8 mouse cellular contexts compared by ENCODE assay signal in the genomic region with DNA sequence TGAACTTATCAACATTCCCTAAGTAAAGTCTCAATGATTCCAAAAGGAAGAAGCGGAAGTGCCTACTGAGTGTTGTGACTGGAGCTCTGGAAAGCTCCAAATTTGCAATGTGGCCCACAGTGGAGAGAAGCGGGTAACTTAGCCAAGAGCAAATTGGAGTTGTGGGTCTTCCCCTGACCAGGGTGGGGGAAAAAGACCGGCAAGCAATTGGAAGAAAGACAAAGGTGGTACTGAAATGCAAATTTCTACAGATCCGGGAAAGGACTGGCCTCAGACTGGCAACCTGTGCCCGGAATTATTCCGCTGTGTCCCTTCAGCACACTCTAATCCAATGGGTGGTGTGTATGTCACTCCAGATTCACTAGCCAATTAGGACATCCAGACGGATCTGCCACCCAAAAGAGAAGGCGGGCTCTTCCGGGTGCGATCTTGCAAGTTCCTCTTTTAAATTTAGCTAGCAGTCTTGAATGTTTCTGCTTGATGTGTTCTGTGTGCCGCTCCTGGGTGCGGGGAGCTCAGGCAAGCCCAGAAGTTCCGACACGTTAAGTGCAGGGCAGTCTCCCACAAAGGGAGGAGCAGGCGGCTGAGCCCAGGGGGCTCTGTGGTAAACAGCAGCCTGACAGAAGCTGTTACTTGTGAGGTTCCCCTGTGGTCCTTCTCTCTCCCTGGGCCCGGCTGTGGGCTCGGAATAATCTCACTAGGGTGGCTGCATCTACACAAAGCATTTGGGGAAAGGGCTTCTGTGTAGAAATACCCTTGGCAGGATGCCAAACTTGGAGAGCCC. TPM values are rescaled to one million over a fixed set of nuclear protein-coding genes. Genes with fewer than 3 reads are reported as not detected.
DNase-seq lines count a peak whose midpoint lies in the region; ATAC-seq and TF ChIP-seq lines count a peak whose summit lies in the region.

No protein-coding gene starts in this region.

- no peaks in the 10 kb centered on the region for H3K36me3 ChIP-seq in hindbrain, postnatal 0 days (ENCODE audit: insufficient read depth, low read length)

- under 1% methylated on average over 17 of the region's 17 CpGs for WGBS in hindbrain, postnatal 0 days

- H3K4me1 ChIP-seq in hindbrain, postnatal 0 days (ENCODE audit: insufficient read depth, low read length) = no peaks in the 10 kb centered on the region

- peak overlapping the region; percentile 63 for H3K4me2 ChIP-seq in hindbrain, postnatal 0 days (ENCODE audit: low read depth, low read length)

- H3K4me3 ChIP-seq in hindbrain, postnatal 0 days (ENCODE audit: low read length) = peak overlapping the region; percentile 47

- H3K9me3 ChIP-seq in hindbrain, postnatal 0 days (ENCODE audit: low read length) = no peaks in the 10 kb centered on the region

- TF ChIP-seq CTCF in hindbrain, postnatal 0 days (IDR thresholded peaks at IDR 0.05; ENCODE audit: low read depth) = no peak

- peak; percentile 85 to 95 for DNase-seq in adrenal gland, adult (ENCODE audit: inconsistent age in 2 of 2, low spot score in 1 of 2)
- DNase-seq in embryo, embryonic 10 days (ENCODE audit: low spot score) = peak; percentile 91
- DNase-seq in gastrocnemius, adult 8-10 months (ENCODE audit: low spot score in 2 of 2) = peak; percentile 56 to 72
- DNase-seq in hindbrain, postnatal 0 days (ENCODE audit: low spot score) = peak; percentile 94
- peak; percentile 71 to 83 for DNase-seq in left cerebral cortex, adult 18-20 months (ENCODE audit: low spot score in 2 of 2)
- peak; percentile 84 to 88 for DNase-seq in lung, postnatal 4 days
- DNase-seq in retina, postnatal 7 days (ENCODE audit: low read depth, low spot score) = peak; percentile 61
- peak; percentile 52 to 73 for DNase-seq in urinary bladder, adult 18-20 months (ENCODE audit: low spot score in 2 of 2)

- H3K27me3 ChIP-seq in hindbrain, postnatal 0 days (ENCODE audit: insufficient read depth, low read length) = no peaks in the 10 kb centered on the region

- peak overlapping the region; percentile 52 for H3K9ac ChIP-seq in hindbrain, postnatal 0 days (replicated peaks; ENCODE audit: low read length)

- H3K27ac ChIP-seq in hindbrain, postnatal 0 days = peak overlapping the region; percentile 87

- peak; percentile 100 for ATAC-seq in hindbrain, postnatal 0 days

RNA-seq across cellular contexts. Expression of a gene that starts 25.3 kb away (rescaled TPM):
- total RNA-seq in gastrocnemius, adult 8-10 months (2022) = under 1 TPM; 0.36 to 0.90 (median 0.51) TPM
- total RNA-seq in hindbrain, postnatal 0 days (2014; rRNA removed) = 0.11 and 0.26 TPM in 2 replicates
- 1.6 and 1.7 TPM in 2 replicates for polyA plus RNA-seq in hindbrain, postnatal 0 days (2015; fragmentation: Nextera tagmentation; extraction: Ambion mirVana)
- under 1 TPM; 0.49 to 0.53 TPM for total RNA-seq in left cerebral cortex, adult 18-20 months (2021)

RNA-seq across cellular contexts. Expression of a gene that starts 25.4 kb away (rescaled TPM):
- 10 to 100 TPM; 48.9 to 54.3 (median 50.6) TPM for total RNA-seq in gastrocnemius, adult 8-10 months (2022)
- 99.2 and 102 TPM in 2 replicates for total RNA-seq in hindbrain, postnatal 0 days (2014; rRNA removed)
- 29.6 and 31.7 TPM in 2 replicates for polyA plus RNA-seq in hindbrain, postnatal 0 days (2015; fragmentation: Nextera tagmentation; extraction: Ambion mirVana)
- total RNA-seq in left cerebral cortex, adult 18-20 months (2021) = 10 to 100 TPM; 88.7 to 89.3 TPM

RNA-seq across cellular contexts. Expression of a gene that starts 39.5 kb away (rescaled TPM):
- total RNA-seq in gastrocnemius, adult 8-10 months (2022) = 1 to 10 TPM; 3.3 to 4.8 (median 4.1) TPM
- 11.5 and 14.6 TPM in 2 replicates for total RNA-seq in hindbrain, postnatal 0 days (2014; rRNA removed)
- 11.0 and 12.4 TPM in 2 replicates for polyA plus RNA-seq in hindbrain, postnatal 0 days (2015; fragmentation: Nextera tagmentation; extraction: Ambion mirVana)
- 1 to 10 TPM; 2.1 to 3.4 TPM for total RNA-seq in left cerebral cortex, adult 18-20 months (2021)

RNA-seq across cellular contexts. Expression of a gene that starts 49.0 kb away (rescaled TPM):
- total RNA-seq in gastrocnemius, adult 8-10 months (2022) = 1 to 10 TPM in 2 of 4 experiments, under 1 TPM in 2; 0.44 to 1.2 (median 0.81) TPM
- total RNA-seq in hindbrain, postnatal 0 days (2014; rRNA removed) = 13.7 and 15.9 TPM in 2 replicates
- 13.0 and 15.6 TPM in 2 replicates for polyA plus RNA-seq in hindbrain, postnatal 0 days (2015; fragmentation: Nextera tagmentation; extraction: Ambion mirVana)
- total RNA-seq in left cerebral cortex, adult 18-20 months (2021) = 1 to 10 TPM in 1 of 2 experiments, under 1 TPM in 1; 0.91 to 1.0 TPM

Comparison
In these comparisons a context has a peak if more than half of its experiments do, and no peak if none do; other contexts are left out.
1. Peak in every context shown above with its lines: DNase-seq, ATAC-seq, H3K4me3 ChIP-seq and H3K27ac ChIP-seq.